Mouse (Mus musculus): Measurements from ENCODE around the gene Gm5134. TPM values are rescaled to one million over a fixed set of nuclear protein-coding genes. Genes with fewer than 3 reads are reported as not detected.
A peak's percentile ranks its signal among the peaks of the same experiment; 100 is the strongest.

Gene Gm5134
- 0.20 and 0.22 TPM in 2 replicates for polyA plus RNA-seq (2012; rRNA removed)

- Histone ChIP-seq H3K4me3 (ENCODE audit: low read depth, low read length) (peak within 1 kb of the TSS; percentile 55), H3K27me3 (ENCODE audit: control insufficient read depth, insufficient read depth, low read length) (0 out of 2 replicates have a peak, but pooled peaks cover 4% of the 10 kb centered on the region), H3K36me3 (ENCODE audit: control insufficient read depth, insufficient read depth, low read length) (no peaks in the 10 kb centered on the region), H3K4me1 (ENCODE audit: control insufficient read depth, insufficient read depth, insufficient read length, low read length) (peaks cover 2% of the 10 kb centered on the region), H3K27ac (ENCODE audit: insufficient read depth, low read depth, low read length) (no peak within 1 kb of the TSS)
- TF ChIP-seq CTCF (IDR thresholded peaks at IDR 0.05; ENCODE audit: extremely low read depth, insufficient read length, insufficient replicate concordance, low read depth, low read length) (no peak), POLR2A (IDR thresholded peaks at IDR 0.05; ENCODE audit: low read depth, low read length) (no peak)
- WGBS = 36% methylated on average over 20 of the region's 20 CpGs
These were observed at the start of gene Gm5134 for GRCm38 (mm10) chr10:75954381-75954811. Gene Gm5134 (plus strand): TSS chr10:75954514.

GRCm38 (mm10) chr10:75906882-75907281 lies 47.4 kb upstream of the Gm5134 start:
- H3K27ac ChIP-seq (ENCODE audit: insufficient read depth, low read depth, low read length) = no peak overlapping the region
- no peaks in the 10 kb centered on the region for H3K4me1 ChIP-seq (ENCODE audit: control insufficient read depth, insufficient read depth, insufficient read length, low read length)
- H3K27me3 ChIP-seq (ENCODE audit: control insufficient read depth, insufficient read depth, low read length) = no peaks in the 10 kb centered on the region
- no peak for TF ChIP-seq CTCF (IDR thresholded peaks at IDR 0.05; ENCODE audit: extremely low read depth, insufficient read length, insufficient replicate concordance, low read depth, low read length)
- TF ChIP-seq POLR2A (IDR thresholded peaks at IDR 0.05; ENCODE audit: low read depth, low read length) = no peak
- no peak overlapping the region for H3K4me3 ChIP-seq (ENCODE audit: low read depth, low read length)
- 92% methylated on average over 4 of the region's 4 CpGs for WGBS
- peaks cover 72% of the 10 kb centered on the region for H3K36me3 ChIP-seq (ENCODE audit: control insufficient read depth, insufficient read depth, low read length)

GRCm38 (mm10) chr10:75910698-75911097 lies 43.6 kb upstream of the Gm5134 start:
- TF ChIP-seq CTCF (IDR thresholded peaks at IDR 0.05; ENCODE audit: extremely low read depth, insufficient read length, insufficient replicate concordance, low read depth, low read length) = no peak
- TF ChIP-seq POLR2A (IDR thresholded peaks at IDR 0.05; ENCODE audit: low read depth, low read length) = no peak
- no peak overlapping the region for H3K27ac ChIP-seq (ENCODE audit: insufficient read depth, low read depth, low read length)
- no peak overlapping the region for H3K4me3 ChIP-seq (ENCODE audit: low read depth, low read length)
- H3K4me1 ChIP-seq (ENCODE audit: control insufficient read depth, insufficient read depth, insufficient read length, low read length) = no peaks in the 10 kb centered on the region
- 86% methylated on average over 2 of the region's 2 CpGs for WGBS
- no peaks in the 10 kb centered on the region for H3K27me3 ChIP-seq (ENCODE audit: control insufficient read depth, insufficient read depth, low read length)
- peaks cover 58% of the 10 kb centered on the region for H3K36me3 ChIP-seq (ENCODE audit: control insufficient read depth, insufficient read depth, low read length)

GRCm38 (mm10) chr10:75913013-75913589 lies 41.2 kb upstream of the Gm5134 start:
- peaks cover 51% of the 10 kb centered on the region for H3K36me3 ChIP-seq (ENCODE audit: control insufficient read depth, insufficient read depth, low read length)

GRCm38 (mm10) chr10:75915557-75915956 lies 38.8 kb upstream of the Gm5134 start:
- TF ChIP-seq CTCF (IDR thresholded peaks at IDR 0.05; ENCODE audit: extremely low read depth, insufficient read length, insufficient replicate concordance, low read depth, low read length) (no peak), POLR2A (IDR thresholded peaks at IDR 0.05; ENCODE audit: low read depth, low read length) (no peak)
- peaks cover 38% of the 10 kb centered on the region for H3K36me3 ChIP-seq (ENCODE audit: control insufficient read depth, insufficient read depth, low read length)
- peaks cover 2% of the 10 kb centered on the region; the same call in 1 of the 2 replicates for H3K4me1 ChIP-seq (ENCODE audit: control insufficient read depth, insufficient read depth, insufficient read length, low read length)
- no peak overlapping the region for H3K4me3 ChIP-seq (ENCODE audit: low read depth, low read length)
- H3K27ac ChIP-seq (ENCODE audit: insufficient read depth, low read depth, low read length) = 0 out of 2 replicates have a peak overlapping the region, but pooled peaks have one; percentile 15
- H3K27me3 ChIP-seq (ENCODE audit: control insufficient read depth, insufficient read depth, low read length) = no peaks in the 10 kb centered on the region
- 82% methylated on average over 7 of the region's 7 CpGs for WGBS

More at GRCm38 (mm10) chr10:75913013-75913589, 41.2 kb upstream of the Gm5134 start:
- no peaks in the 10 kb centered on the region for H3K4me1 ChIP-seq (ENCODE audit: control insufficient read depth, insufficient read depth, insufficient read length, low read length)
- WGBS = 62% methylated on average over 6 of the region's 6 CpGs
- no peak overlapping the region for H3K4me3 ChIP-seq (ENCODE audit: low read depth, low read length)
- no peak for TF ChIP-seq POLR2A (IDR thresholded peaks at IDR 0.05; ENCODE audit: low read depth, low read length)
- TF ChIP-seq CTCF (IDR thresholded peaks at IDR 0.05; ENCODE audit: extremely low read depth, insufficient read length, insufficient replicate concordance, low read depth, low read length) = no peak
- no peaks in the 10 kb centered on the region for H3K27me3 ChIP-seq (ENCODE audit: control insufficient read depth, insufficient read depth, low read length)
- H3K27ac ChIP-seq (ENCODE audit: insufficient read depth, low read depth, low read length) = no peak overlapping the region

GRCm38 (mm10) chr10:75916840-75917239 lies 37.5 kb upstream of the Gm5134 start:
- H3K4me1 ChIP-seq (ENCODE audit: control insufficient read depth, insufficient read depth, insufficient read length, low read length) = peaks cover 4% of the 10 kb centered on the region; the same call in 1 of the 2 replicates
- H3K4me3 ChIP-seq (ENCODE audit: low read depth, low read length) = no peak overlapping the region
- H3K27ac ChIP-seq (ENCODE audit: insufficient read depth, low read depth, low read length) = no peak overlapping the region
- TF ChIP-seq CTCF (IDR thresholded peaks at IDR 0.05; ENCODE audit: extremely low read depth, insufficient read length, insufficient replicate concordance, low read depth, low read length) = no peak
- TF ChIP-seq POLR2A (IDR thresholded peaks at IDR 0.05; ENCODE audit: low read depth, low read length) = no peak
- 88% methylated on average over 8 of the region's 8 CpGs for WGBS
- no peaks in the 10 kb centered on the region for H3K27me3 ChIP-seq (ENCODE audit: control insufficient read depth, insufficient read depth, low read length)
- H3K36me3 ChIP-seq (ENCODE audit: control insufficient read depth, insufficient read depth, low read length) = peaks cover 26% of the 10 kb centered on the region

- no peaks in the 10 kb centered on the region for H3K27me3 ChIP-seq (ENCODE audit: control insufficient read depth, insufficient read depth, low read length)
- WGBS = 80% methylated on average over 5 of the region's 5 CpGs
- TF ChIP-seq CTCF (IDR thresholded peaks at IDR 0.05; ENCODE audit: extremely low read depth, insufficient read length, insufficient replicate concordance, low read depth, low read length) = no peak
- no peak for TF ChIP-seq POLR2A (IDR thresholded peaks at IDR 0.05; ENCODE audit: low read depth, low read length)
- H3K36me3 ChIP-seq (ENCODE audit: control insufficient read depth, insufficient read depth, low read length) = peaks cover 17% of the 10 kb centered on the region
- no peak overlapping the region for H3K27ac ChIP-seq (ENCODE audit: insufficient read depth, low read depth, low read length)
- peaks cover 6% of the 10 kb centered on the region; the same call in 1 of the 2 replicates for H3K4me1 ChIP-seq (ENCODE audit: control insufficient read depth, insufficient read depth, insufficient read length, low read length)
- H3K4me3 ChIP-seq (ENCODE audit: low read depth, low read length) = no peak overlapping the region
These were observed 35.3 kb upstream of the Gm5134 start for GRCm38 (mm10) chr10:75919026-75919425.

Measured in small intestine, adult 2 months (tissue).